ENCODE assay signal across 9 mouse cellular contexts in genomic region chr3:105452556-105453213, GRCm38 (mm10). TPM values are rescaled to one million over a fixed set of nuclear protein-coding genes. Genes with fewer than 3 reads are reported as not detected.
A peak's percentile ranks its signal among the peaks of the same experiment; 100 is the strongest.
DNase-seq lines count a peak whose midpoint lies in the region; ATAC-seq lines count a peak whose summit lies in the region.
"Had no signal": no experiment of that assay in that cellular context is flagged by ENCODE, and none has a peak within 500 bp of the region (broad histone marks: within the 10 kb centered on the region; RNA-seq: fewer than 3 reads in every experiment).

No protein-coding gene starts in this region.

- peaks cover 8% of the 10 kb centered on the region for H3K4me1 ChIP-seq in forebrain, embryonic 11.5 days (replicated peaks; ENCODE audit: control insufficient read depth, insufficient read depth, low read length)
- H3K4me1 ChIP-seq in hindbrain, embryonic 12.5 days: peaks cover 22% of the 10 kb centered on the region
- H3K4me1 ChIP-seq in midbrain, embryonic 16.5 days (ENCODE audit: control insufficient read depth, insufficient read depth, low read length): peaks cover 36% of the 10 kb centered on the region

- peak; percentile 29 for ATAC-seq in frontal cortex, adult (ENCODE audit: low TSS enrichment)
- ATAC-seq in forebrain, embryonic 11.5 days (replicated peaks; ENCODE audit: low FRiP score): peak; percentile 59
- peak; percentile 53 for ATAC-seq in hindbrain, embryonic 12.5 days (ENCODE audit: low FRiP score)
- ATAC-seq in midbrain, embryonic 16.5 days: peak; percentile 64

- WGBS in forebrain, embryonic 11.5 days: 0% methylated on average over 36 of the region's 60 CpGs
- WGBS in hindbrain, embryonic 12.5 days: under 1% methylated on average over 35 of the region's 60 CpGs
- WGBS in midbrain, embryonic 16.5 days: 1% methylated on average over 28 of the region's 60 CpGs

- H3K4me2 ChIP-seq in forebrain, embryonic 11.5 days (ENCODE audit: low read depth, low read length, severe bottlenecking): peak overlapping the region; percentile 98
- peak overlapping the region; percentile 99 for H3K4me2 ChIP-seq in hindbrain, embryonic 12.5 days (replicated peaks)
- H3K4me2 ChIP-seq in midbrain, embryonic 16.5 days (ENCODE audit: low read length): peak overlapping the region; percentile 84

- peak overlapping the region; percentile 67 for H3K4me3 ChIP-seq in forebrain, embryonic 11.5 days (ENCODE audit: low read depth, low read length)
- peak overlapping the region; percentile 80 for H3K4me3 ChIP-seq in hindbrain, embryonic 12.5 days
- peak overlapping the region; percentile 74 for H3K4me3 ChIP-seq in midbrain, embryonic 16.5 days (ENCODE audit: low read depth, low read length)
- H3K4me3 ChIP-seq: erythroblast, embryonic 14.5 days had no signal

- no peak for DNase-seq in frontal cortex, postnatal 25 days (ENCODE audit: low spot score in 2 of 2)
- DNase-seq in adrenal gland, postnatal 36 days: peak; percentile 42 to 54
- peak; percentile 81 for DNase-seq in forebrain, embryonic 11.5 days (ENCODE audit: low spot score)
- DNase-seq in left cerebral cortex, postnatal 4 days: peak; percentile 56
- peak; percentile 61 for DNase-seq in testis, postnatal 14 days (ENCODE audit: low spot score)

- H3K9ac ChIP-seq in forebrain, embryonic 11.5 days (ENCODE audit: low read length): peak overlapping the region; percentile 76
- peak overlapping the region; percentile 83 for H3K9ac ChIP-seq in hindbrain, embryonic 12.5 days
- H3K9ac ChIP-seq in midbrain, embryonic 16.5 days (ENCODE audit: low read depth, low read length): peak overlapping the region; percentile 90

- H3K36me3 ChIP-seq in forebrain, embryonic 11.5 days (ENCODE audit: control insufficient read depth, insufficient read depth, low read length): no peaks in the 10 kb centered on the region
- H3K36me3 ChIP-seq in hindbrain, embryonic 12.5 days: no peaks in the 10 kb centered on the region
- no peaks in the 10 kb centered on the region for H3K36me3 ChIP-seq in midbrain, embryonic 16.5 days (ENCODE audit: control insufficient read depth, insufficient read depth, low read length)

- no peak overlapping the region for H3K27ac ChIP-seq in forebrain, embryonic 11.5 days (ENCODE audit: low read depth, low read length)
- H3K27ac ChIP-seq in hindbrain, embryonic 12.5 days: peak overlapping the region; percentile 72
- peak overlapping the region; percentile 68 for H3K27ac ChIP-seq in midbrain, embryonic 16.5 days (ENCODE audit: low read length)

- peaks cover 23% of the 10 kb centered on the region for H3K27me3 ChIP-seq in forebrain, embryonic 11.5 days (ENCODE audit: control insufficient read depth, insufficient read depth, low read length)
- H3K27me3 ChIP-seq in hindbrain, embryonic 12.5 days: peaks cover 34% of the 10 kb centered on the region
- H3K27me3 ChIP-seq in midbrain, embryonic 16.5 days (ENCODE audit: control insufficient read depth, insufficient read depth, low read depth, low read length): peaks cover 2% of the 10 kb centered on the region; the same call in 1 of the 2 replicates

- intact Hi-C loops in left cerebral cortex, postnatal 4 days (cut with DNase I): loop anchor here (10.0 kb wide), 2 partner anchors 72 to 202 kb away; no protein-coding TSS in a partner anchor

- H3K9me3 ChIP-seq in forebrain, embryonic 11.5 days (ENCODE audit: control insufficient read depth, low read length): no peaks in the 10 kb centered on the region
- H3K9me3 ChIP-seq in hindbrain, embryonic 12.5 days (replicated peaks): no peaks in the 10 kb centered on the region
- no peaks in the 10 kb centered on the region for H3K9me3 ChIP-seq in midbrain, embryonic 16.5 days (replicated peaks; ENCODE audit: control insufficient read depth, low read length, poor library complexity, severe bottlenecking)

RNA-seq across cellular contexts. Expression of gene Kcnd3, which starts 0.6 kb away (rescaled TPM):
- 10 to 100 TPM in 1 of 2 experiments, 1 to 10 TPM in 1; 4.5 to 10.7 TPM for total RNA-seq in adrenal gland, postnatal 36 days (2021)
- polyA plus RNA-seq in forebrain, embryonic 11.5 days (2014; fragmentation: Nextera tagmentation; extraction: Ambion mirVana): 1.3 and 2.1 TPM in 2 replicates
- polyA plus RNA-seq in hindbrain, embryonic 12.5 days (2016; fragmentation: Nextera tagmentation; extraction: Ambion mirVana): 5.3 and 5.9 TPM in 2 replicates
- 10 to 100 TPM; 35.8 to 41.2 TPM for total RNA-seq in left cerebral cortex, postnatal 4 days (2021)
- 11.6 TPM in 2 replicates for polyA plus RNA-seq in midbrain, embryonic 16.5 days (2015; fragmentation: Nextera tagmentation; extraction: Ambion mirVana)
- polyA plus RNA-seq: erythroblast, embryonic 14.5 days had no signal

Comparison
In these comparisons a context has a peak if more than half of its experiments do, and no peak if none do; other contexts are left out.
1. DNase-seq: peak in adrenal gland, postnatal 36 days (2 of 2), forebrain, embryonic 11.5 days (single experiment), left cerebral cortex, postnatal 4 days (single experiment) and testis, postnatal 14 days (single experiment); none in frontal cortex, postnatal 25 days (0 of 2).
2. Peak in every context shown above with its lines, with median percentiles within 50 percentile points of each other: ATAC-seq, H3K4me2 ChIP-seq, H3K4me3 ChIP-seq and H3K9ac ChIP-seq.